Mouse (Mus musculus): ENCODE data around the gene Thra.

DNA sequence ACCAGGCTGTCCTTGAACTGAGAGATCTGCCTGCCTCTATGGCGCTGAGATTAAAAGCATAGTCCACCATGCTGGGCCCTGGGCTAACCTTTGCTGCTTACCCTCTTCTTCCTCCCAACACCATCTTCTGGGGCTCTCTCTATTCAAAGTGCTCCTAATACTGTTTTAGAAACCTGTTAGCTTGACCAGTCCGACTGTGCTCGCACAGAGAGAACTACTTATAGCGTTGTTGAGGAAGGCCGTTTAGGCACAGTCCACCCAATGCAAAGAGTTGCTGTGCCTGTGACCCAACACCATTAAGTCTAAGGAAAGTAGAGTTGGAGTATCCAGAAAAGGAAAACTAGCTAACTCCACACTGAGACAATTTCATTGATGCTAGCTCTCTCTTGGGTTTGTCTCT is 47.7 kb downstream of the Thra start:
- TF ChIP-seq CTCF (IDR thresholded peaks at IDR 0.05; ENCODE audit: low read depth, low read length) (no peak), GATA1 (IDR thresholded peaks at IDR 0.05; ENCODE audit: borderline replicate concordance, low read length) (no peak)

Measured in G1E (cell line).